Mouse (Mus musculus): ENCODE results near the gene Ctnna2. TPM values are rescaled to one million over a fixed set of nuclear protein-coding genes. Genes with fewer than 3 reads are reported as not detected.

Ctnna2 gene
- total RNA-seq, 2 experiments from 2014 or later, result 149 to 158 TPM

- DNase-seq (ENCODE audit: low spot score in 2 of 2), result no peak
Measured at GRCm38 (mm10) chr6:77827526-77827925, 152.0 kb downstream of the Ctnna2 start.

- DNase-seq (ENCODE audit: low spot score in 2 of 2), result peak in 1 of 2 experiments; percentile 25
Measured at GRCm38 (mm10) chr6:77817116-77817515, 162.4 kb downstream of the Ctnna2 start.

- DNase-seq (ENCODE audit: low spot score in 2 of 2), result no peak
Measured at GRCm38 (mm10) chr6:77811041-77811440, 168.5 kb downstream of the Ctnna2 start.

- no peak for DNase-seq (ENCODE audit: low spot score in 2 of 2)
Measured at GRCm38 (mm10) chr6:77802604-77803003, 176.9 kb downstream of the Ctnna2 start.

GRCm38 (mm10) chr6:77783342-77783741 is 196.2 kb downstream of the Ctnna2 start:
- no peak for DNase-seq (ENCODE audit: low spot score in 2 of 2)

- DNase-seq (ENCODE audit: low spot score in 2 of 2), result no peak
Measured at GRCm38 (mm10) chr6:77768357-77769103, 211.0 kb downstream of the Ctnna2 start.

- DNase-seq (ENCODE audit: low spot score in 2 of 2), result no peak
Measured at GRCm38 (mm10) chr6:77758164-77758563, 221.3 kb downstream of the Ctnna2 start.

GRCm38 (mm10) chr6:77745426-77745825 is 234.1 kb downstream of the Ctnna2 start:
- DNase-seq (ENCODE audit: low spot score in 2 of 2), result no peak

- DNase-seq (ENCODE audit: low spot score in 2 of 2), result no peak
Measured at GRCm38 (mm10) chr6:77743651-77744050, 235.8 kb downstream of the Ctnna2 start.

GRCm38 (mm10) chr6:77742988-77743387 is 236.5 kb downstream of the Ctnna2 start:
- DNase-seq (ENCODE audit: low spot score in 2 of 2), result no peak

GRCm38 (mm10) chr6:77738640-77739039 is 240.9 kb downstream of the Ctnna2 start:
- DNase-seq (ENCODE audit: low spot score in 2 of 2), result no peak

GRCm38 (mm10) chr6:77724952-77725299 is 254.6 kb downstream of the Ctnna2 start:
- DNase-seq (ENCODE audit: low spot score in 2 of 2), result no peak

- DNase-seq (ENCODE audit: low spot score in 2 of 2), result peak; percentile 25 to 48
Measured at GRCm38 (mm10) chr6:77724042-77724951, 255.2 kb downstream of the Ctnna2 start.

- no peak for DNase-seq (ENCODE audit: low spot score in 2 of 2)
Measured at GRCm38 (mm10) chr6:77694093-77694492, 285.4 kb downstream of the Ctnna2 start.

GRCm38 (mm10) chr6:77687173-77687572 is 292.3 kb downstream of the Ctnna2 start:
- DNase-seq (ENCODE audit: low spot score in 2 of 2), result no peak

GRCm38 (mm10) chr6:77650127-77650526 is 329.4 kb downstream of the Ctnna2 start:
- DNase-seq (ENCODE audit: low spot score in 2 of 2), result peak; percentile 71 to 77

- DNase-seq (ENCODE audit: low spot score in 2 of 2), result no peak
Measured at GRCm38 (mm10) chr6:77644591-77644990, 334.9 kb downstream of the Ctnna2 start.

- no peak for DNase-seq (ENCODE audit: low spot score in 2 of 2)
Measured at GRCm38 (mm10) chr6:77638784-77639183, 340.7 kb downstream of the Ctnna2 start.

GRCm38 (mm10) chr6:77633997-77634396 is 345.5 kb downstream of the Ctnna2 start:
- peak; percentile 68 to 77 for DNase-seq (ENCODE audit: low spot score in 2 of 2)

GRCm38 (mm10) chr6:77628573-77629192 is 350.8 kb downstream of the Ctnna2 start:
- peak; percentile 16 to 26 for DNase-seq (ENCODE audit: low spot score in 2 of 2)

GRCm38 (mm10) chr6:77604642-77605392 is 374.7 kb downstream of the Ctnna2 start:
- peak in 1 of 2 experiments; percentile 7 for DNase-seq (ENCODE audit: low spot score in 2 of 2)

Data from layer of hippocampus, postnatal 10 days (tissue).